Mouse (Mus musculus) cerebellum, adult (tissue): ENCODE measurements at regions not wholly inside any gene's neighbourhood (a gene's known extent, or its start where the extent isn't known, plus 50 kb on each side); places are given as distances from the start of the nearest gene placed in this dataset.

ENCODE experiments used
- ATAC-seq: cut with Nextera tagmentation; 2 replicates; pipeline ENCODE4 v1.9.2; 2017; ENCODE audit warnings: mild to moderate bottlenecking, moderate library complexity, mixed read lengths; ENCODE audit not compliant: insufficient number of reproducible peaks, low FRiP score, low TSS enrichment

- ATAC-seq, result no peak
Observed at GRCm38 (mm10) chr1:33271437-33272145, 398.0 kb downstream of the Prim2 start.

- ATAC-seq, result no peak
Observed at GRCm38 (mm10) chr1:33269162-33269561, 400.4 kb downstream of the Prim2 start.

GRCm38 (mm10) chr1:33265731-33266415 is 403.7 kb downstream of the Prim2 start:
- no peak for ATAC-seq

DNA sequence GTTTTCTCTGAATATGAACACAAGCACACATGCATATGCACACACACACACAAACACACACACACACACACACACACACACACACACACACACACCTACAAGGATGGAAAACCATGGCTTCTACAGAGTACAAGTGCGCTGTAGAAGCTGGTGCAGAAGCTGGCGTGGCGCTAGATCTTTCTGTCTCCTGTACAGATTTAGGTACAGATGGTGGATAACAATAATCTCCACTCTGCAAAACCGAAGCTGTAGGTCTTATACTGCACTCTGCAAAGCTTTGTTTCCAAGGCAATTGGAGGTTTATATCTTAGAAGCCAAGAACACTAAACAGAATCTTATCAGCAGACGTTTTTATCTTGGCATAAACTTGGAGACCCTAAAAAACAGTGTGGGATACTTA is 420.1 kb downstream of the Prim2 start:
- no peak for ATAC-seq

DNA sequence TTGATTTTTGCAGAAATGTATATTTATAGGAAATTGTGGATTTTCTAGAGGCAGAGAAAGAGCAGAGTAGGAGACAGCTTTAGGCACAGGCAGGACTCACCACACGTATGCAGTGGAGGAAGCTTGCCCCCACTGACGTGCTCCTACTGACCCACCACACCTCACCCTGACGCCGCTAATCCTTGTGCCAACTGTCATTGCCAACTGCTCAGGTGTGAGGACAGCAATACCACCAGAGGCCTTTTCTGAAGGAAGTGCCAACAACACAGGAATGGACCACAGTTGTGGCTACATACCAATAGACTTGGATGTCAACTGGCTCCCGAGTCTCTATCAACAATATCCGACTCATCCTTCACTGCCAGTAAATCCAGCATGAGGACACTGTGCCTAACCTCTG is 422.5 kb downstream of the Prim2 start:
- ATAC-seq, result no peak

DNA sequence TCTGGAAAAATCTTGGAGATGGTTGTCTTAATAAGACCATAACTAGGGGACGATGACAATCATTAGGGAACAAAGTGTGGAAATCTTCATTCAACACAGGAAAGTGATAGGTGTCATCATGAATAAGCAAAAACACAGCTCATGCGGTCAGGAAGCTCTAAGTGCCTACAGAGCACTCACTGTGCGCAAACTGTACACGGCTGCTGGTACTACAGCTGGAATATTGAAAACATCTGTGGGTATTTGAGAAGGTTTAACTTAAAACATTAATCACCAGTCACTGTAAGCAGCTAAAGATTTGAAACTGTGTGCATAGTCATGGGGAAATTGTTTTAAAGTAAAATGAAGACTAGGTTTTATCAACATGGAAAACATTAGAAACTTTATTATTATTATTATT is 424.4 kb downstream of the Prim2 start:
- ATAC-seq, result no peak

- no peak for ATAC-seq
Observed at GRCm38 (mm10) chr1:33244691-33245090, 424.9 kb downstream of the Prim2 start.

GRCm38 (mm10) chr1:33222997-33223396 is 446.6 kb downstream of the Prim2 start:
- ATAC-seq, result no peak

DNA sequence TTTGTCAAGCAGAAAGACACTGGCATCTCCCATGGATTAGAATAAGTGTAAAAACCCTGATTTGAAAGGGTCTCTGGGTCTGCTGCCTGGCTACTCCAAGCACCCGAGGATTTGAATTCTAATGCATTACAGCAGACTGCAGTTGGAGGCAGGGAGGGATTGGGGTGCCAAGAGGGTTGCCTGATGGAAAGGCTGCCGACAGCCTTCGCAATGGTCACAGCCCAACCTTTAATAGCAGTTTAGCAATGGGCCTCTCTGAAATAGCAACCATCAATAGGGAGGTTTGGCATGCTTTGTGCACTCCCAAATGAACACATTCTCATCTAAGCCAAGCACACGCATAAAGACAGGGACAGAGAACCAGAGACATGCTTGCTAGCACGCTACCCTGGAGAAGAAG is 454.8 kb downstream of the Prim2 start:
- ATAC-seq, result no peak

- no peak for ATAC-seq
Observed at GRCm38 (mm10) chr1:33214394-33214793, 455.2 kb downstream of the Prim2 start.

DNA sequence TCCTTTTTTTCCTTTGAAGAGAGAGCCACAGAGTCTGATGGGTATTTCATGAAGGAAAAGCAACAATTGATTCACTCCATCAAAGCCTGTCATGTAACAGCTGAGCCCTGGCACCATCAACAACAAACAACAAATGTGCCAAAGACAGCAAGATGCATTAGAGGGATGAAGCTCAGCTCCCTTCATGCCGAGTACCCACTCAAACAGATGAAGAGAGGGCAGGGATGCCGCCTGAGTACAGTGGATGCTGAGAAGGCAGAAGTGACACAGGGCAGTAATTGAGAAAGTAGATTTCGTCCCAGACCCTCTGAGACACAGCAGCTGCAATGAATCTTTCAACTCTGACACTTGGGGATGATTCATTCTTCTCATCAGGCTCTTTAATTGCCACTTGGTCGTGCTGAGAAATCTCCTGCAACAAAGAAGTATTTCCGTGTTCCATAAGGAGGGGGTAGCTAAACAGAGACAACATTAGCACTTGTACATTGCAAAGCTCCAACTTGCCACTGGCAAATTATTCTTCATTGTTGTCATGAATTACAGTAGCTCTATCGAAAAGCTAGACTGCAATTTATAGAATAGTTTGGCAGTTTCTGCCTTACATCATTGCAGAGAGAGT is 467.9 kb downstream of the Prim2 start:
- ATAC-seq, result no peak

DNA sequence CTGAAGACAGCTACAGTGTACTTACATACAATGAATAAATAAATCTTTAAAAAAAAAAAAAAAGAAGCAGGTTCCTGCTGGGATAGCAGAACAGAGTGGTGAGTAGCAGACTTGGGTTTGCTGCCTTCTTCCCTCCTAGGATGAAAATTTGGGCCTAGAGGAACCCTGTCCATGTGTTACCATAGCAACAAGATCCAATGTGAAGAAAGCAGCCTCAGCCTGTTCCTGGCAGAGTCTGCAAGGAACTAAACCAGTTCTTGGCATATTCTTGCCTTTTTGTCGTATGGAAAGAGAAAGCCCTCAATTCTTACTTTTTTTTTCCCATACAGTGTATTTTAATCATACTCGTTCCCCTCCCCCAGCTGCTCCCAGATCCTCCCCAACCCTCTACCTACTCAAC is 474.5 kb downstream of the Prim2 start:
- no peak for ATAC-seq

GRCm38 (mm10) chr1:33174646-33175435 is 494.8 kb downstream of the Prim2 start:
- ATAC-seq, result peak; percentile 31; the same call in 1 of the 2 replicates

DNA sequence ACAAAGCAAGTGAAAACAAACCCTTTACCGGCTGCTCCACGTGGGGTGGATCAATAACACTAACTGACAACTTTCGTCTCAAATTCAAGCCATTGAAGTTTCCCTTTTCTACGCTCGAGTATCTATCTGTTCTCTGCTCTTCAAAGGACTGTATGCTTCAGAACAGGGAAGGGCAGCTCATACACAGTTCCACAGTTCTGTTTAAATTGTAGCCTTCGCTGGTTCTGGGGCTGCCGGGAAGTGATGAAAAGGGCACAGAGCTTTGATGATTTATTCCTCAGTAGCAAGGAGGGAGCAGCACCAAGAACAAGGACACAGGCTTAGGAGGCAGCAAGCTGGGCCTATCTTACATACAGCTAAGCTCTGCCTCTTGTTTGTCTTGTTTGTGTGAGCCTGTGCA is 532.6 kb downstream of the Prim2 start:
- ATAC-seq, result no peak

DNA sequence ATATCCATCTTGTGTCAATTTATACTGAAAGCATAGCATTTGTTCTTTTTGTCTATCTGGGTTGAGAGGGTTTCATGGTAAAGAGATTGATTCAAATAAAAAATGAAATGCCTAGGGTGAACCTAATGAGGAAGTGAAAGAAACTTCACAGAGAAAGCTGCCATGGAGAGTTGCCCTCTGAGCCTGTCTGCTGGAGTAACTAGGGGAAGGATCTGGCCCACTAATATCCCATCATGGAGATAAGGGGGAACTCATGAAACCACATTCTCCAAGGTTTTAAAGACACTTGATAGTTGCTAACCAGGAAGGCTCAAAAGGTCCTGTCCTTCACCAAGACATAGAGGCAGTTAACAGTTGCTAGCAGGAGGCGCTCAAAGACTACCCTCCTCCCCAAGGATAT is 539.2 kb downstream of the Prim2 start:
- ATAC-seq, result no peak

DNA sequence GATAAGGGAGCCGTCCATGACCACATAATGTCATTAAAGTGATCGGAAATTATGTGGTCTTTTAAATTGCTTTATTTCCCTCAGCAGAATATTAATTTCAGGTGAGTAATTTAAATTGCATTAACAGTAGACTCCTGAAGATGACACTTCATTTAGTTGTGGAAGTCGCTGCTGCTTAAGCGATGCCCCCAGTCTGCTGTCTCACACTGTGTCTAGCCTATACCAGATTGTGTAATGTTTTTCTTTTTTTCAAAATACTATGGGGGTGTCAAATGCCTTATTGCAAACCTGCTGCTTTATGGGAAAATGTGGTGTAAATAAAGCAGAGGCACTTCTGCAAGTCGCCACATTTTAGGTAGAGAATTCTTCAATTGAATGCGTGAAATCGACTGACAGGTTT is 544.5 kb downstream of the Prim2 start:
- no peak for ATAC-seq

GRCm38 (mm10) chr1:33106286-33106685 is 559.2 kb upstream of the Gm5415 start:
- no peak for ATAC-seq

DNA sequence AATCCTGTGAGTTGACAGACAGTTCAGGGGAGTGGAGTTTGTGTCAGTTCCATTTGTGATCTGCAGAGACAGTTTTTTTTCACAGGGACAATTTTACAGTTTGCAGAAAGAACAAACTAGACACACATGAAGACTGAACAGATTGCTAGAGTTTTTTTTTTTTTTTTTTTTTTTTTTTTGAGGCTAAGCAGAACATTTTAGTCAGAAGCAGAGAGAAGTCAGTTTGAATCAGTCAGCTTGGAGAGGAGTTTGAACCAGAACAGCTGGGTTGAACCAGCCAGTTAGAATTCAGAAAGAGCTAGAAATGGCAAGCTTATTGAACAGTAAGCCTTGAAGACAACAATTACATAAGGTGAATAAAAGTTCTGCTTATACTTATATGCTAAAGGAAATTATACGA is 557.2 kb upstream of the Gm5415 start:
- ATAC-seq, result no peak

DNA sequence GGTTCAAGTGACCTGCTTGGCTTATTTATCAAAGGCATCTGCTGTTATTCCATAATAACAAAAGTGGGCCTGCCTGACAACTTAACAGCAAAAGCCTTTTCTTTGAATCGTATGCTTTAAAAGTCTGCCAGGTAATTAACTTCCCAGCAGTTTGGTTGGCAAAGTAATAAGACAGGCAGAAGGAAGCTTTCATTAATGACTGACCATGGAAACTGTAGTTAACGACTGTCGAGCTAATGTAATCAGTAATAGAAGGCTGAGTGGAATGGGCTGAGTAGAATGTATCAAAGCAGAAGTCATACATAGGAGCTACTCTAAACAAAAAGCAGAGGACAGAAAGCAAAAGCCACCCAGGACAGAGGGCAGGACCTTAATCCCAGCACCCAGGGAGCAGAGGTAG is 551.0 kb upstream of the Gm5415 start:
- ATAC-seq, result no peak

GRCm38 (mm10) chr1:33096851-33097250 is 549.8 kb upstream of the Gm5415 start:
- no peak for ATAC-seq

GRCm38 (mm10) chr1:33074551-33074950 is 527.5 kb upstream of the Gm5415 start:
- ATAC-seq, result no peak
